Mouse (Mus musculus): Measurements from ENCODE around the gene Nmbr. TPM values are rescaled to one million over a fixed set of nuclear protein-coding genes. Genes with fewer than 3 reads are reported as not detected.

Nmbr gene
- total RNA-seq (2015) (not detected in 2 replicates), total RNA-seq (2017) (0.73 TPM in 1 of 2 replicates, not detected in the other)

GRCm38 (mm10) chr10:14705072-14706066 is at the start of gene Nmbr, which contains the start of gene Vta1:
Gene Nmbr, plus strand, starts transcription at chr10:14705591.
Gene Vta1, minus strand, starts transcription at chr10:14705560.
- peak; percentile 99 for ATAC-seq (ENCODE audit: poor library complexity, severe bottlenecking)

DNA sequence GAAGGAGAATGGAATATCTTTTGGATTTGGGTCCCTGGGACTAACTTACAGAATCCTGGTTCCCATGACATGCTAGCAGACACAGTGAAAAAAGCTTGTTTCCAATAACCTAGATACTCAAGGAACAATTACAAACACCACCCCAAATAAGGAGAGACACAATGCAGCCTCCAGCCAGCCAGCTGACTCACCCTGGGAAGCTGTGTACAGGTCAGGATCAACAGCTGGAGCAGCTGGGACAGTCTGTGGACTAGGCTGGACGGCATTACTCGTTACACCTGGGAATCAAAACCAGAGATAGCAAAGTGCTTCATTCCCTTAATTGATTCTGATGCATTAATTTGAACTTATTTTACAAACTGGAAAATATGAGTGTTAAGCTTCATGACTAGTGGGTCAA is 44.5 kb upstream of the Nmbr start:
- ATAC-seq (ENCODE audit: poor library complexity, severe bottlenecking), result no peak

DNA sequence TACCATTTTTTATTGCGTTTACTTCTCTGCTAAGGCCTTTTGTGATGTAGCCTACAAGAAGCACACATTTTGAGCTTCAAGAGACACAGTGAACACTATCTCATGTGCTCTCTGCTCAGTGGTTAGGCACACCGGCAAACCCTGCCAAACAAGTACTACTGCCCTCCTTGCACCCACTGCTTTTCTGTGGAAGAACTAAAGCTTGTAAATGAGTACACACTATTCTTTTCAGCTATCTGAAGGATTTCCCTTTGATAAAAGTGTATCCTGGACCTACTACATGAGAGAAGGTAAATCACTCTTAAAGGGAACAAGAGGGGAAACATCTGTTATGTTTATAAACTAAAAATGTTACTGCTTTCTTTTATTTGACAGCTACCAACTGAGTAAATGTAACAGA is 39.2 kb upstream of the Nmbr start:
- ATAC-seq (ENCODE audit: poor library complexity, severe bottlenecking), result no peak

DNA sequence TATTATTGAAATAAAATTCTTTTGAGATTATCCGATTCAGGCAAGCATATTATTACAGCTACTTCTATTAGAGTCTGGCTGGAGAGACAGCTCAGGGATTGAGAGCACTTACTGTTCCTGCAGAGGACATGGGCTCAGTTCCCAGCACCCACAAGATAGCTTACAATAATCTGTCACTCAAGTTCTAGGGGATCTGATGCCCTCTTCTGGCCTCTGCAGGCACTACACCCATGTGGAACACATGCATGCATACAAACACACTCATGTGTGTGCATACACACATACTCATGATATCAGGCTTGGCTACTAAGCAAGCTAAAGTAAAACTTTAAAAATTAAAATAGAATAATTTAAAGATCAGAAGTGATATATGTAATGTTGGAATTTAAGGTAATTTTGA is 19.7 kb upstream of the Nmbr start:
- ATAC-seq (ENCODE audit: poor library complexity, severe bottlenecking), result no peak

DNA sequence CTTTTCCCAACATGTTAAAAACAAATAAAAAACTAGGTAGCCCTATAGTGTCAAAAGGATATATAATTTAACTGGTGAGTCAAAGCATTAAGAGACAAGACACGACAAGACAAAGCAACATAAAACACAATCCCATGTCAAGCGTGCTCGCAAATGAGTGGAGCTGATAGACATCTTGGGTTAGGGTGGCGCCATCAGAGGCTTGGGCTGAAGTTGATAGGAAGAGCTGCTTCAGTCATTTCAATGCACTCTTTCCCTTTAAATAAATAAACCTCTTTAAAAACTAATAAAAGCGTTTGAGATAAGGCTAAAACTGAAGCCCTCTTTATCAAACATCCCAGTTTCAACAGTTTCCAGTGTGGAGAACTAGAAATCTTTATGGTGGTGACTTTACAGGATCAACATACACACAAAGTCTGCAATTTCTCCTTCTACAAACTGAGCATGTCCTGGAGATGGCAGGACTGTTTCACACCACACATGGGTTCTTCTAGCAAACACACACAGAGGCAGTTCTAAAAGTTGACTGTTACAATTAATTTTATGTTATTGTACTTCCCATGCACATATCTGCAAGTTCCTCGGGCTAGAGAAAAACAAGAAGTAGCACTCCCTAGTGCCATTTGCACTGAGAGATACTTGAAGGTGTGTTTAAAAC is 16.5 kb upstream of the Nmbr start:
- no peak for ATAC-seq (ENCODE audit: poor library complexity, severe bottlenecking)

DNA sequence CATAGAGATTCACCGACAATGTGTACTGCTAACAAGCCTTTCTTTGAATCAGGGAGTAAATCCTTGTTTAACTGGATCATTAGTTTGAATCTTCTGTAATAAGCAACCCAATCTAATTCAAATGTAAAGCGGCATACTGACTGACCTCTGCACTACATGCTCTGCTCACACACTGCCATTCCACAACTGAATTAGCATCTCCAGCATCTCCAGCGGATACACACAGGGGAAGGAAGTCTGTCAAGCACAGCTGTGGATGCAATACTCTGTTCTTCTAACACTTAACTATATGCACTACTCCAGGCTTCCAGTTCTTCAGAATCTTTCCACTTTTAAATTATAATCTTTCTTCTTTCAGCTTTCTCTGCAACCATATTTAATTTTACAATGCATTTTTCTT is 15.0 kb upstream of the Nmbr start:
- ATAC-seq (ENCODE audit: poor library complexity, severe bottlenecking), result no peak

GRCm38 (mm10) chr10:14703239-14703638 is 2.2 kb upstream of the Nmbr start:
- ATAC-seq (ENCODE audit: poor library complexity, severe bottlenecking), result no peak

GRCm38 (mm10) chr10:14703830-14704420 is 1.5 kb upstream of the Nmbr start:
- no peak for ATAC-seq (ENCODE audit: poor library complexity, severe bottlenecking)

- no peak for ATAC-seq (ENCODE audit: poor library complexity, severe bottlenecking)
Observed at GRCm38 (mm10) chr10:14718114-14718513, 12.7 kb downstream of the Nmbr start, which contains the start of gene Gje1. Gene Gje1, minus strand, starts transcription at chr10:14718214.

DNA sequence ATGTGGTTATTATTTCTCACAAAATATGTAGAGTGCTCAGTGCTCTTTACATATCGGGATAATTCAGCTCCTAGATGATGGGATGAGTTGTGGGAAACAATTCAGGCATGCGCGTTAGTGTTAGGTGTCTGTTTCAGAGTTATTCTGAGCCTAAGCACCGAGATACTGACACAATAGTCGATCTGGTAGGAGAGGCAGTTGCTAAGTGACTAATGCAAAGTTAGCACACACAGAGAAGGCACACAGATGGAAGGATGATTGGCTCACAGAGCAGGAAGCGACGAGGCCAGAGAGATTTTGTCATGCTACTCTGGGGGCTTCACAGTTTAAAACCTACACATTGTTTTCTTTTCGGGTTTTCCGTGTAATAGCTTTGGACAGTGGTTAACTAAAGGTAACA is 20.3 kb downstream of the Nmbr start:
- no peak for ATAC-seq (ENCODE audit: poor library complexity, severe bottlenecking)

DNA sequence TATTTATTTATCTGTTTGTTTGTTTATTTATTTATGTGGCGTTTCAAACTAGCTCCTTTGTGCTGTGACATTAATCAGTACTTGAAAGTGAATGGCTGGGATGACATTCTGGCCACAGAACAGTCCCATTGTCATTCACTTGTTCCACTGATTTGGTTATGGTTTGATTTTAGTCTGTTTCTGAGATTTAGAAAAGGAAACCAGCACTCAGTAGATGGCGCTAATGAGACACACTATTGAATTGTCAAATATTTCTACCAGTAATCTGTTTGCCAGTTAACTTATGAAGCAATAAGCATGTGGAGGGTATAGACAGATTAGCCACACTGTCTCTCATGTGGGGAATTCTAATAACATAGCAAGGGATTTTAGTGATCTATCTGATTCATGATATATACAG is 28.9 kb downstream of the Nmbr start:
- no peak for ATAC-seq (ENCODE audit: poor library complexity, severe bottlenecking)

- ATAC-seq (ENCODE audit: poor library complexity, severe bottlenecking), result no peak
Observed at GRCm38 (mm10) chr10:14759665-14760558, 54.5 kb downstream of the Nmbr start.

- no peak for ATAC-seq (ENCODE audit: poor library complexity, severe bottlenecking)
Observed at GRCm38 (mm10) chr10:14760618-14761017, 55.2 kb downstream of the Nmbr start.

- no peak for ATAC-seq (ENCODE audit: poor library complexity, severe bottlenecking)
Observed at GRCm38 (mm10) chr10:14770227-14770910, 65.0 kb downstream of the Nmbr start.

GRCm38 (mm10) chr10:14774499-14774898 is 69.1 kb downstream of the Nmbr start:
- no peak for ATAC-seq (ENCODE audit: poor library complexity, severe bottlenecking)

GRCm38 (mm10) chr10:14789969-14790368 is 84.6 kb downstream of the Nmbr start:
- ATAC-seq (ENCODE audit: poor library complexity, severe bottlenecking), result no peak

DNA sequence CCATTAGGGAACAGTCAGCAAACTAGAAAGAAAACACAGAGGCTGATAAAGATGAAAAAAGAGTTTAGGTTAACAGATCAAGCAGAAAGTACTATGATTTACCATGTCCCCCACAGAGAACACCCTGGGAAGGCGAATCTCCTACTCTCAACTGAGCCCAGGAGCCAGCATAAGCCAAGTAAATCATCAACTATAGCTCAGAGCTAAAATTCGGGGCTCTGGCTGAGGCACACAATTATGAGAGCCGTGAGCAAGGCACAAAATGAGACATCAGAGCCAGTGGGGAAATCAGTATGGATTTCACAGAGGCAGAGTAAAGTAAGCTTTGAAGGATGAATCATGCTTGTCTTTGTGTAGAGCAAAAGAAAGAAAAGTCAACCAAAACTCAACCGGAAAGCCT is 111.6 kb downstream of the Nmbr start:
- no peak for ATAC-seq (ENCODE audit: poor library complexity, severe bottlenecking)

All from megakaryocyte, adult 5-6 weeks (primary cell).